Mouse (Mus musculus): ENCODE data around the gene Tmem200b. TPM values are rescaled to one million over a fixed set of nuclear protein-coding genes. Genes with fewer than 3 reads are reported as not detected.

The Tmem200b gene
- polyA plus RNA-seq, 1 experiment from 2014 or later, result 0.41 TPM

- WGBS, result 86% methylated on average over 2 of the region's 2 CpGs
- Histone ChIP-seq H3K4me2 (ENCODE audit: low read depth, low read length) (no peak overlapping the region), H3K4me1 (ENCODE audit: control insufficient read depth, insufficient read depth, low read length) (no peaks in the 10 kb centered on the region), H3K9ac (ENCODE audit: low read length) (no peak overlapping the region), H3K36me3 (ENCODE audit: control insufficient read depth, insufficient read depth, low read length) (peaks cover 19% of the 10 kb centered on the region), H3K27me3 (ENCODE audit: control insufficient read depth, insufficient read depth, low read length) (no peaks in the 10 kb centered on the region), H3K27ac (ENCODE audit: low read length) (no peak overlapping the region), H3K4me3 (replicated peaks; ENCODE audit: low read length) (no peak overlapping the region), H3K9me3 (replicated peaks; ENCODE audit: control insufficient read depth, low read length) (no peaks in the 10 kb centered on the region)
- ATAC-seq (ENCODE audit: insufficient read depth, low FRiP score), result no peak
Measured at GRCm38 (mm10) chr4:131968873-131969272, 47.3 kb downstream of the Tmem200b start.

- H3K4me1 ChIP-seq (ENCODE audit: control insufficient read depth, insufficient read depth, low read length), result no peaks in the 10 kb centered on the region
- no peaks in the 10 kb centered on the region for H3K27me3 ChIP-seq (ENCODE audit: control insufficient read depth, insufficient read depth, low read length)
- no peak overlapping the region for H3K4me3 ChIP-seq (replicated peaks; ENCODE audit: low read length)
- no peak for ATAC-seq (ENCODE audit: insufficient read depth, low FRiP score)
- no peak overlapping the region for H3K9ac ChIP-seq (ENCODE audit: low read length)
- H3K4me2 ChIP-seq (ENCODE audit: low read depth, low read length), result no peak overlapping the region
- H3K27ac ChIP-seq (ENCODE audit: low read length), result no peak overlapping the region
- H3K9me3 ChIP-seq (replicated peaks; ENCODE audit: control insufficient read depth, low read length), result no peaks in the 10 kb centered on the region
- peaks cover 19% of the 10 kb centered on the region for H3K36me3 ChIP-seq (ENCODE audit: control insufficient read depth, insufficient read depth, low read length)
- WGBS, result 81% methylated on average over 7 of the region's 7 CpGs
Measured at GRCm38 (mm10) chr4:131970244-131970853, 48.8 kb downstream of the Tmem200b start.

Other genes with a start within 250 kb of the Tmem200b start
- 13.7 and 13.8 TPM in 2 replicates for gene Ptpru, start 83.5 kb upstream of the Tmem200b start, polyA plus RNA-seq (2015; fragmentation: Nextera tagmentation; extraction: Ambion mirVana)
- 56.1 and 57.0 TPM in 2 replicates for gene Mecr, start 78.3 kb upstream of the Tmem200b start, polyA plus RNA-seq (2015; fragmentation: Nextera tagmentation; extraction: Ambion mirVana)
- 74.4 and 81.2 TPM in 2 replicates for gene Srsf4, start 48.2 kb upstream of the Tmem200b start, polyA plus RNA-seq (2015; fragmentation: Nextera tagmentation; extraction: Ambion mirVana)
- 0.05 TPM in 1 of 2 replicates, not detected in the other for gene Gm10300, start 152.9 kb downstream of the Tmem200b start, polyA plus RNA-seq (2015; fragmentation: Nextera tagmentation; extraction: Ambion mirVana)
- gene Epb41, start 153.6 kb downstream of the Tmem200b start, polyA plus RNA-seq (2015; fragmentation: Nextera tagmentation; extraction: Ambion mirVana), result 55.7 and 60.0 TPM in 2 replicates
- 0.17 and 0.30 TPM in 2 replicates for gene Oprd1, start 222.7 kb downstream of the Tmem200b start, polyA plus RNA-seq (2015; fragmentation: Nextera tagmentation; extraction: Ambion mirVana)

Data from stomach, embryonic 16.5 days (tissue).